Mouse (Mus musculus) ZHBTc4 (cell line): ENCODE measurements at regions not wholly inside any gene's neighbourhood (a gene's known extent, or its start where the extent isn't known, plus 50 kb on each side); places are given as distances from the start of the nearest gene placed in this dataset.
A peak's percentile ranks its signal among the peaks of the same experiment; 100 is the strongest.

Experiments
- DNase-seq: peaks from one replicate; pipeline ENCODE4 v3.0.0-alpha.2; 2011; ENCODE audit warnings: low read depth, low spot score

- DNase-seq, result no peak
Observed at GRCm38 (mm10) chr8:44765194-44765593, 170.1 kb upstream of the Fat1 start.

GRCm38 (mm10) chr8:44765677-44766076 lies 169.6 kb upstream of the Fat1 start:
- DNase-seq, result no peak

- no peak for DNase-seq
Observed at GRCm38 (mm10) chr8:44766111-44766873, 169.0 kb upstream of the Fat1 start.

GRCm38 (mm10) chr8:44767271-44767670 lies 168.0 kb upstream of the Fat1 start:
- no peak for DNase-seq

DNA sequence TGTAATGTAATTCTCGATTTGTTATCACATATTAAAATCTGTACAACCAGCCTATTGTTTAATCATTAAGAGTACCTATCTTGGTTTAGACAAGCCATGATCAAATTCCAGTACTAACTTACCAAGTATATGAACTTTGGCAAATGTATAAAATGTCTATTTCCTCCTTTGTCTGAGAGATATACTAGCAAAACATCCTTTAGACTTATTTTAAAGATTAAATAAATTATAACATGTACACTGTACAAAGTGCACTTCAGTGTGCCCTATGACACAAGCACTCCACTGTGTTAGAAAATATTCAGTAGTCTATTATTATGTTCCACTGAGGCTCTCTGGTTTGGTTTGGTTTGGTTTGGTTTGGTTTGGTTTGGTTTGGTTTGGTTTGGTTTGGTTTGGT lies 156.0 kb upstream of the Fat1 start:
- no peak for DNase-seq

- no peak for DNase-seq
Observed at GRCm38 (mm10) chr8:44782421-44782820, 152.8 kb upstream of the Fat1 start.

DNA sequence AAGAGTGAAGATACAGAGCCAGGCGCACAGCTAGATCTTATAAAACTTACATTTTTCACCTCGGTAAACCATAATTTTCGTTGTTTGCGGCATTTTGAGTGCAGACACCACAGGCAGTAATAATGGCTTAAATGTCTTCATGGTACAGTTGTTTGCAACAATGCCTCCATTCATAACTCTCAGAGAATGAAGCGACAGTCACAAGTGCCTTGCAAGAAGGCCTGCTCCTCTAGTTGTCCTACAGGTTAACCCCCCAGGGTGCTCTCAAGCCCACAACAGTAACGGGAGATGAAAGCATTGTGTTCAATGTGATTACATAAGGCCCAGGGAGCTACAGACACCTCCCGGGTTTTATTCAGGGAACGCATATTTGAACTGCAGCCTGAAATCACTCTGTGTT lies 150.1 kb upstream of the Fat1 start:
- no peak for DNase-seq

DNA sequence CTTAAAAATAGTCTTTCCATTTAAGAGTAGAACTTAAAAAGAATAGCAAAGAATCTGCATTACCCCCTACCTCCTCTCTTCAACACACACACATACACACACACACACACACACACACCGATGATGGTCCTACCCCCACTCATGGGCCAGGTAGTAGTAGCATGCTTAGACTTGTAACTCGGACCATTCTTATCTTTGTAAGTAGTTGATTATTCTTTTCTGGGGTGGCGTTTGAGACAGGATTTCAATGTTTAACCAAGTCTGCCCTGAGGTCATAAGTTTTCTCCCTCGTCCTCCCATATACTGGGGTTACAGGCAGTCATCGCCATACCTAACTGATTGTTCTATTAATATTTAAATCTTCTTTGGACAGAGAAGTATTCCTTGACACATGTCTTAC lies 148.5 kb upstream of the Fat1 start:
- DNase-seq, result no peak

GRCm38 (mm10) chr8:44788290-44788689 lies 147.0 kb upstream of the Fat1 start:
- DNase-seq, result no peak

- no peak for DNase-seq
Observed at GRCm38 (mm10) chr8:44799513-44799912, 135.7 kb upstream of the Fat1 start.

DNA sequence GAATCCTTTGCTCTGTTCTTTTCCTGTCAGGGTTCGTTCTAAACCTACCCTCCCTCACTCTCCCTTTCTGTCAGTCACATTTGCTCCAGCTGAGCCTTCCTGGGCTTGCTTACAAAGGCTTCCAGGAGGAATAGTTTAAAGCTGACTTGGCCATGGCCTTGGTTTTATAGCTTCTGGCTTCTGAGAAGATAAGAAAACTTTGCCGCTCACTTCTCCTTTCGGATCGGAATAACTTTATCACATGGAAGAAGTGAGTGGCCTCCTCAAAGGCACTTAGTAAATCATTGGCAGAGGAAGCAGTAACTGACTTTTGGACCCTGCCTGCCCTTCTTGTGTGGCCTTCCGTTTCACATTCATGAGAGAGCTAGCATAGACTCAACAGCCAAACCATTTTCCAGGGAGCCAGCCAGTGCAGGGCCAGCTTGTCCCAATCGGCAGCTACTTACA lies 134.4 kb upstream of the Fat1 start:
- DNase-seq, result no peak

DNA sequence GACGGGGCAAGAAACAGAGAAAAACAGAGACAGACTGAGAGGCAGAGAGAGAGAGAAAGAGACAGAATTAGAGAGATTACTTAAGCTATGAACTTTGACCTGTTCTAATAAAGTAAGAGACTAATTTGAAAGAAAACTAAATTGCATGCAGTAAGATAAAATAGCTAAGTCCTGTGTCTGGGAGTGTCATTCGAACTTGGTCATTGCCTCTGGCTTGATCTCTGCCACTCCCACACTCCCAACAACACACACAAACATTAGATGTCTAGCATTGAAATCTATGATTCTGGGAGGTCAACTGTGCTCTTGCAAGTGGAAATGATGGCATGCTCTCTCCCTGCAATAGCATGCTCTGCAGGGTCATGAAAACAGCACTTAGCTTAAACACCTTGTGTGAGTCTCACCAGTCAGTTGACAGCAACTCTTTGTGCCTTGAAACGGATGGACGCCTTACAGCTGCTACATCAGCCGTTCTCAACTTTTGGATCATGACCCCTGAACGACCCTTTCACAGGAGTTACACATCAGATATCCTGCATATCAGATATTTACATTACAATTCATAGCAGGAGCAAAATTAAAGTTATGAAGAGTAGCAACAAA lies 133.5 kb upstream of the Fat1 start:
- no peak for DNase-seq

- DNase-seq, result no peak
Observed at GRCm38 (mm10) chr8:44802331-44802730, 132.9 kb upstream of the Fat1 start.

- DNase-seq, result peak; percentile 61
Observed at GRCm38 (mm10) chr8:44804414-44805178, 130.7 kb upstream of the Fat1 start.

DNA sequence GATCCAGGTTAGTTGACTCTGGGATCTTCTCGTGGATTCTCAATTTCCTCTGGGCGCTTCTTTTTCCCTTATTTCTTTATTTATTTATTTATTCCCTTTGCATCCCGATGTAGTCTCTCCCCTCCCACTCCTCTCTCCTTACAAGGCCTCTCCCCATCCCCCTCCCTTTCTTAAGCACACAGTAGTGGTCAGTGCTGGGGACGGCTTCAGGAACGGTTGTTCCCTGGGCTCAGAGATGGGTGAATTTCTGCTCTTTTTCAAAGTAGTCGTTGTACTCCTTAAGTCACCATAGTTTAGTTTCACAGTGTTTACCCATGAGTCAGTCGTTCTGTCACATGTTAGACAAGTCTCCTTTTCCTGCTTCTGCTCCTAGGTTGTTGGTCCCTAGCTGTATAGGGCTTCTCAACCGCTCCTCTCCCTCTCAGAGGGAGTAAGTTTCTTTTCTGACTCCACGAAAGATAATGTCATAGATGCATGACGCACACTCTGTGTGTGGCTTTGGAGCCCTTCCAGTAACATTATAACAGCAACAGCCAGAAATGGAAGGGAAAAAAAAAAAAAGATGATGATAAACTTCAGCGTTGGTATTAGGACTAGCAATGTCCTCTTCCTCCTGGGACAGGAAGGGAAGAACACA lies 129.9 kb upstream of the Fat1 start:
- DNase-seq, result no peak

DNA sequence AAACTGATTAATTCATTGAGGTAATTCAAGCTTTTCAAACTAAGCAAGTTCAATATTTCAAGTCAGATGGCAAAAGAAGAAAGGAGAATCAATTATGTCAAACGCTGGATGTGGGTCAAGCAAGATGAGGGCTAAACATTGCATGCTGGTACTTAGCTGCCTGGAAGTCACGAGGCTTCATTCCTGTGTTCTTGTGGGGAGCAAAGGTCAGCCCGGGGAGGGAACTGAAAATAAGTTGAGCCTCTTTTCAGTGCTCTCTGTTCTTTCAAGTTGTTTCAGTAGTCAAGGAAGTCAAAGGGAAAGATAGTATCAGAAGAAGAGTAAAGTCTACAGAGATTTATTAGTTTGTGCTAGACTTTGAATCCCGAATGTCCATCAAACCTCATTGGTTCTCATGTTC lies 122.9 kb upstream of the Fat1 start:
- DNase-seq, result no peak

- no peak for DNase-seq
Observed at GRCm38 (mm10) chr8:44817532-44818157, 117.6 kb upstream of the Fat1 start.

DNA sequence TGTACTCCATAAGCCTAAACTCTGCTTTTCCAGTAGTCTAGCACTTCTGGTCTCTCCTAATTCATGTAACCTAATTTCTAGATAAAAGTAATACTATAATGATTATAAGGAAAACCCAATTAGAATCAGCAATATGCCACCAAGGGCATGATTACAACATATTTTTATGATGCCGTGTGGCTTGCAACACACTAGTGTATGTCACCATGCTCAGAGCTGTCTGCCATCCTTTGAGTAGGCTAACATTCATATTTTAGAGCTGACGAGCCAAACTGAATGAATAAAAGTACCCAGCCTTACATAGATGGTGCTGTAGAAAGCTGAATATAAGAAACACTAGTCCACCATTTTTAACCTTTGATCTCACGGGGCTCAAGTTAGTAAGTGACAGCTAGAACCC lies 116.0 kb upstream of the Fat1 start:
- no peak for DNase-seq

DNA sequence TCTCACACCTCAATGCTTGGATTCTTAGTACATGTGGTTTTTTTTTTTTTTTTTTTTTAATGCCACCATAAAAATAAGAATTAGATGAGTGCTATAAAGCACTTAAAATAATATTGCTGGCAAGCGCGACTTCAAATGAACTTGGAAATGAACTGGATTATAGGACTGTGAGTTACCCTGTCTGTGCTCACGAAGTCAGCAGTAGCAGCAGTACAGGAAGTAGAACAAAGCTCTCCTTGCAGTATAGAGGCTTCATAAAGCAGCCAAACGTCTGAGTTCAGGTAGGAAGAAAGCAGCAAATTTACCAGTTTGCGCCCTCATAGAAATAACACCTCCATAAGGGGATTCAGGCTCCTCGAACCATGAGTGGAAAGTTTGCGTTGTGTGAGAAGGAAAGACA lies 115.6 kb upstream of the Fat1 start:
- DNase-seq, result no peak

DNA sequence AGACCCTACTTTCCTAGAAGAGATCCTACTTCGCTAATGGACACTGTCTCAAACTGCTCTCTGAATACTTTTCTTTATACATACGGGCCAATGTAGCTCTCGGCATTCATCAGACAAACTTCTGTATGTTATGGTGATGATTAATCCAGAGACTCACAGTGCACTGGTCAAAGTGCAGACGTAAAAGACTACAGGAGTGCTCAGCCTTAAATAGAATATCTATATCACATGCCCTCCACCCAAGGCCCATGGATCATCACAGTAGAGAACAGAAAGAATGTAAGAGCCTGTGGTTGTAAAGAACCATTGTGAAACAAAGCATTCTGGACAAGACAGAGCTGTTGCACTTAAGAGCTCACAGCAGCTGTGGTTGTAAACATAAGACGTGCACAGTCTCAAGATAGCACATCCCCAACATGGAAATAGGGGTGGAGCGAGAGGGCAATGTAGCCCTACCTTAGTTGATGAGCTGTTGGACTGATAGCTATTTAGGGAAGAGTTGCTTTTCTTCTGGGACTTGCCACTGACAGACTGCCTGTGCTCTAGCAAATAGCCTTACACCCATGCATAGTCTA lies 110.0 kb upstream of the Fat1 start:
- DNase-seq, result no peak

GRCm38 (mm10) chr8:44826936-44827335 lies 108.3 kb upstream of the Fat1 start:
- no peak for DNase-seq
